Mouse (Mus musculus) right cerebral cortex, adult 2 months (tissue): ENCODE measurements around the gene Slc25a45.

Source experiments
- DNase-seq, 2 experiments: peaks; one replicate each; pipeline ENCODE4 v3.0.0; 2021 to 2022; ENCODE audit warnings: low spot score in 2 of 2

Slc25a45 gene

DNA sequence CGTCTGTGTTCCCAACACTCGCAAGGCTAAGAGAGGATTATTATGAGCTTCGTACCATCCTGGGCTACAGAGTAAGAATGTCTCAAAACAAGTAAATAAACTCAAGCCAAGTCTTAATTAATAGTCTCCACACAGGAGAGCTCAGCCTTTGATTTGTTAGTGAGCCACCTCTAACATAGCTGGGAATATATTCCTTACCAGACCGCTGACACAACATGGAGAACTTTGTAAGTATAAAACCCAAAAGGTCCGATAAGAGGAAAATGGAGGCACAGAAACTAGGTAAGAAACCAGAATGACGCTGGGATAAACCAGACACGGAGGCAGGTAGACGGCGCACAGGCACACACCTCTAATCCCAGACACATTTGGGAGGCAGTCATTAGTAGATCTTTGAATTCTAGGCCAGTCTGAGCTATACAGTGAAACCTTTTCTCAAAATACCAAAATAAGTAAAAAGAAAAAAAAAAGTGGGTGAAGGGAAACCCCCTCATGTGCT is 36.7 kb upstream of the Slc25a45 start:
- DNase-seq = no peak

DNA sequence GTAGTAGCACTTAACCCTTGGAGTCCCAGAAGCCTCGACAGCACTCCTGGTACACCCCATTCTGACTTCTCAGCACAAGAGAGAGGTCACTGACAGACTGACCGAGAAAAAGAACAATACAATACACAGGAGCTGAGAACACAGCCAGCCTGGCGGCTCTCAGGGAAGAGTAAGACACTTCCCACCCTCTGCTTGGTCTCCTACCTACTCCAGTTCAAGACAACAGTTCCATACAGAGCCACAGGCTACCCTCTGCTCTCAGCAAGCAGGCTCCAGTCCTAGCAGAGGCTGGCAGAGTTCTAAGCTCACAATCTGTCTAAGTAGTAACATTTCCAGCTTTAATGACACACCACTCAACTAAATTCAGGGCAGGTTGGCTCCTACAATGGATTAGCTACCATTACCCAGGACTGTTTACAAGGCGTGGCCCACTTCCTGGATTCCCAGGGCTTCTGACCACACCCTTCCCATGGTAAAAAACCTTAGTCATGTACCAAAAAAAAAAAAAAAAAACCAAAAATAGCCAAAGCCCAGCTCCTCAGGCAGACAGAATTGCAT is 36.1 kb upstream of the Slc25a45 start:
- DNase-seq = no peak

DNA sequence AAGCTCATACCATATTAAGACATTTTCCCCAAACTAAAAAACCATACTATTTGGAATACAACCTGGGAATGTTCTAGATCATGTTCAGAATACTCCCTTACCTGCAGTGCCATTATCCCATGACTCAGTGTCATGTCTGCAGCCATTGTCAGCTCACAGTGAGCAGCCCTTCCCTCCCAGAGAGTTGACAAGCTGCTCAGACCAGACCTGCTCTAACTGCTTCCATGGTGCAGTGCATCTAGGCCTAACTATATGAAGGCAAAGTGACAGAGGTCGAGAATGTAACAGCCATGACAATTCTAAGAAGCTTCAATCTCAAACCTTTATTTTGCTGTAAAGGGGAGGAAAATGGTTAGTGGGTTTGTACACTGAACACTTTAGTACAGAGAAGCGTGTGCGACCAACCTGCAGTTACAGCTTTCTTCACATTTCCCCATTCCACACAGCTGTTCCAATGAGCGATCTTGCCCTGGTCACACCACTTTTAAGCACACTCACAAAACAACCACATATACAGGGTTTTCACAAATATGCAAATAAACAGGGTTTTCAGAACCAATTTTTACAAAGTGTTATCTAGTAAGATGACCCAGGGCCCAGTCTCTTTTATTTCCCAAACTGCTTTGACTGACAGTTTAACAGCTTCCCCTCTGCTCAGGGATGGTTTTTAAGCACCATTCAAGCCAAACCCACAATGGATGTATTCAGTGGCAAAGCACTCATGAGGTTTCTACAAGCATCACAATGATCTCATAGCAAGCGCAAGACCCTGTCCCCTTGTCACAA is 35.4 kb upstream of the Slc25a45 start:
- no peak for DNase-seq

DNA sequence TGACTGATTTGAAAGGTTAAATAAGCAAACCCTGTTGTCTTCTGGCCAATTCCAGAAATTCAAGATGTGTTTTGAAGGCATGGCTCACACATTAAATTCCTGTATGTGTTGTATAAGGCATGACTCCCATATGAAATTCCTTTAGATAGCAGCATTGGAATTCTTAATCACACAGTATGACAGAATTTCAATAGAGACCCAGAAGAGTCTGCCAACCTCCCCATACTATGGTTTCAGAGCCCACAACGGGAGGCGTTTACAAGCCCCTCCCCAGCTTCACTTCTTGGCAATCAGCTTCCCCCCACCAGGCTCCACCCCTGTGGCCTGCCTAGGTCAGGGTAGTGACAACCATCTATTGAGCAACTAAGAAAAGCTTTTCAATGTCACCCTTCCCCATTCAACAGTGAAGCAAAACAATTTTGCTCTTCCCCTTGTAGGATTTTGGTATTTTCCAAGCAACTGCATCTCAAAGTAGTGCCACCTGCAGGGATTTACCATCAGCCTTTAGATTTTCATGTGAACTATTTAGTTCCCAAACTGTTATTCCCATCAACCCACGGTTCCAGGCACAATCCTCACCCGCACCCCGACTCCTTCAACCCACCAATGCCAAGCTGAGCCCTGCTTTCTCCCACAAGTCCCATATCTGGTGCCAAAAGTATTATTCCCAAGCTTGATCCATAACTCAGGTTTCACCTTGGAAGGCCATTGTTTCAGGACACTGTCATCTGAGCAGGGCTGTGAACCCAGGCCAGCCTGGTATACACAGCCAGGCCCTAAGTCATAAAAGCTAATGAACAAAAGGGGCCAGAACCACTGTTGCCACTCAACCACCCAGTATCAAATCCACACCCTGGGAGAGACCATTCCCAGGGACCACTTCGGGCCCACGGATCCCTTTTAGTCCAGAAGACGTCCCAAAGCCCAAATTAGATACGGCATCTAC is 34.5 kb upstream of the Slc25a45 start:
- no peak for DNase-seq

DNA sequence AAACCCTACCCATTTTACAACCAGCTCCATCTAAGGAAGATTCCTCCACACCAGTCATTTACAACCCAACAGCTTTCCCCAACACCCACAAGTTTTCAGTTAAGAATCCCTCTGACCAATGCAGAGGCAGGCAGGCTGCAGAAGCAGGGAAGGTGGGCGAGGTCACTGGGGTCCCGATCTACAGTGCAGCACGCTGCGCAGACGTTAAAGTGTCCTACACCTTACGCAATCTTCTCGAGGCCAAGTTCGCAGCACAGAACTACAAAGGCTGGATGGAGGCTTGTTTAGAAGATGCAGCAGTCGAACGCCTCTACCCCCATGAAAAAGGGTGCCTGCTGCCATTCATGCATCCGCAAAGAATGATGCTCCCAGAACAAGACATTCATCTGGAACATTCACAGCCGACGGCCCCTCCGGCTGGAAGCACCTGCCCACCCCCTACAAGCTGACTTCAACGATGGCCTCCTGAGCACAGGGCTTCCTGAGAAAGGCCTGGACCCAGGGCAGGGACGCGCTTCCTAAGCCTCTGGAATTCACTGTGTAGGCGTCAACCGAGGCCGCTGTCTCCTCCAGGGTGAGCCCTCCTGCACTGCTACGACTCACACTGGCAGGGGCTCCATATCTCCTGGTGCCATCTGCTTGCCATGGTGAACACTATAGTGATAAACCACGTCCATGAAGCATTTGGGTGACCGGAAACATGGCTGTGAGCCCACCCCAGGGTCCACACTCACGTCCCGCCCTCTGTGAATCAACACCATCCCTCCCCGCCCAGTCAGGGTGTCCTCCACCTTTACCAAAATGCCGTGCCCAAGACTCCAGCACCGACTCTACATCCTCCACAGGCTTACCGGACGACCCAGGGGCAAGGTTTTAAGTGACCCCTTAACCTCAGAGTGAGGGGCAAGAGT is 33.6 kb upstream of the Slc25a45 start:
- DNase-seq = no peak

DNA sequence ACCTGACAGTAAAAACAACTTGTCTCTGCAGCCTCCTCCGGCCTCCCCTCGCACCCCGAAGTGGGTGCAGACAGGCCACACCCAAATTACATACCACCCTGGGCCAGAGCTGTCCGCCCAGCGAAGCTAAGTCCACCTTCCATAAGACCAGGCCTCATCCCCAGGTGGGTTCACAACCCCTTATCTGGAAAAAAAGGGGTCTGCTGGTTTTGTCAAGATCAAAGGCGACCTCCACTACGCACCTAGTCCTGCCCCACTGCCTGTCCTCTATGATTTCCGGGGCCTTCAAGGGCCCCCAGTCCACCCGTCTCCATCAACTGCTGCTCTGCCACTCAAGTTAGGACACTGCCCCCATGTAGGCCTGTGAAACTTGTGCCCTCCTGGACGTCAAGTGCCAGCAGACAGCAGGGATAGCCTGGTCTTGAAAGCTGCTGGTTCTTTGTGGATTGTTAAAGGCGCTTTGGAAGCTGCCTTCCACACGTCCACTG is 32.7 kb upstream of the Slc25a45 start:
- DNase-seq = no peak

DNA sequence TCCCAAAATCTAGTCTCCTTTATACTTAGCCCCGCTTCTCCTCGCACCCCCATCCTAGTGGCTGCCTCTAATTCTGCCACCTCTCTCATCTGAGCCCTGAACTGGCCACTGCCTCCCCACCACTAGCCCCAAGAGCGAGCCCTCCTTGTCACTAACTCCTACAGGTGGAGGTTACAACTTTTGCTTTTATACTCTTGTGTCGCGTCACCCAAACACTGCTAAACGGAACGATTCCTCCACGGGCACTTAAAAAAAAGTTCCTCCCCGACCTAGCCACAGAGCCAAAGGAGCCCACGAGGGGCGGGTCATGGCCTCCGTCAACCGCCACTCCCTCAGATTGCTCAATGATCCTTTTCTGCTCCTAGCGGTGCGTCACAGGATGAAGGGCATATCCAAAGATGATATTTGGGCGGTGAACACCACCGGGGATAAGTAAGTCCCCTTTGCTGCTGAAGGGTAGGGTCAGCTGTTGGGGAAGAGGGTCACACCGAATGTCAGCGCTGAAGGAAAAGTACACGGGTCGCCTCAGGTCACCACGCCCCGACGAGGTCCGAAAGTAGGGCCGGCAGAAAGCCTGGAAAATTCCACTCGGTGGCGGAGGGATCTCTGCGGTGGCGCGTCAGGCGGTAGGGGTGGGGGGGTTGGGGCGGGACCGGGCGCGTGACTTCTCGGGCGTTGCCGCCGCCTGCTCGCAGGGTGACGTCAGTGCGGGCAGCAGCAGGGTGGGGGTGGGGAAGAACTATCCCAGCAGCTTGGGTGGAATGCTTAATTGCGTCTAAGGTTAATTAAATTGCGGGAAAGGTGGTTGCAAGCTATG is 32.1 kb upstream of the Slc25a45 start:
- DNase-seq = peak; percentile 89 to 92

DNA sequence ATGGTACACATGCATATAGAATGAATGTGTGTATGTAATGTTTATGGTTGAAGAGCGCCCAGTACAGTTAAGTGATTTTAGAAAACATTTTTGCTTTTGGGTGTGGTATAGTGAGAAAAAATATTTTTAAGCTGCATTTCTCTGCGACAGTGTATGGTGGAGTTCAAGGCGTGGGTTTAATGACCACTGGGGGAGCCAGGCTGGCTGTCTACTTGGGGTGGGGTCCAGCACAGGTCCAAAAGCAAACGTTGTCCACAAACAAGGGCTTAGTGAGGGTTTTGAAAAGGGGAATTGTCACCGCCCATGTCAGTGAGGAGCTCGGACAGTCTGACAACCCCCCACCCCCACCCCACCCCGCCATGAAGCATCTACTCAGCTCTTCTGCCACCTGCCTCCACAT is 31.5 kb upstream of the Slc25a45 start:
- DNase-seq = peak; percentile 51 to 54

DNA sequence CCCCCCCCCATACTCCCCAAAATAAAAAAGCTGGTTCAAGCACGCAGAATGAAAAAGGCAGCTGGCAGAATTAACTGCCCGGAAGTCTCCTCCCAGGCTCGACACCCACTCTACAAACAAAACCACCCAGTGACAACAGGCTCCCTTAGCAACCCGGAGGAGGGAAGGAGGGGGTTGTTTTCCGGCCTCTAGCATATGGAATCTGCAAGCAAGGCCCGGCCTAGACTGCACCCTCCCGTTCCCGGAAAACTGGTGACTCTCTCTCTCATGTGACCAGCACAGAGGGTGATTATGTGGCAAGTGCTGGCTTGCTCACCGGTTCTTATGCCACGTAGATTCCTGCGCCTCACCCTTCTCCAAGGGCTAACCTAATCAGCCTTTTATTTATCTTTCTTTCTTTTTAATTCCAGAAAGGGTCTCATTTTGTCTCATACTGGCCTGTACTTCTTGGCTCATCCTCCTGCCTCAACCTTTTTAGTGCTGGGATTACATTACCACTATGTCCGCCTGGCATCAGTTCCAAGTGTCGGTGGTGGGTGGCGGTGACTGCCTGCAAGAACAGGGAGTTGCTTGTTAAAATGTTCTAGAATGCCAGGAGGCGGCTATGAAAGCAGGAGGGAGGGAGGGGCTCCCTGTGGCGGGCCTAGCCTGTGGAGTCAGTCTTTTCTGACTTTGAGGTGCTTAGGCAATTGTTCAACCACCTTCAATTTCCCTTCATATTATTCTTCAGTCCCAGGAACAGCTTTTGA is 30.9 kb upstream of the Slc25a45 start:
- DNase-seq = peak; percentile 91

DNA sequence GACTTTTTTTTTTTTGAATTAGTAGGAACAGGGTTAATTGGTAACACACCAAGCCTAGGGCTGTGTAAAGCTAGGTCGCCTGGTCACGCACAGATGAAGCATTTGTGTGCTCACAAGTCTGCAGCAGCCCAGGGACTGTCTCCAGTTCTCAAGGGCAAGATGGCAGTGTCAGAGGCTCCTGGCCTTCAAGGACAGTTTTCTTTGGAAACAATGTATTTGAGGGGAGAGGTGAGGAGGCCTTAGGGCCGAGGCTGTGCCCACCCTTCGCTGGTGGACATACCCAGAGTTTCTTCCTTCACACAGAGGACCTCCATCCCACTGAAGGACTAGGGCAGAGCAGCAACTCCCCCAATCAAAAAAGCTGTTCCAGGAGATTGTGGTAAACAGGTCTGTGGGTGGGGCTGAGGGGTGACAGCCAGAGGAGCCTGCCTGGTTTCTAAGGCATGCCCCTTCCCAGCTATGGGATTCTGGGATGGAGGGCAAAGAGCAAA is 30.3 kb upstream of the Slc25a45 start:
- DNase-seq = peak in 1 of 2 experiments; percentile 20

DNA sequence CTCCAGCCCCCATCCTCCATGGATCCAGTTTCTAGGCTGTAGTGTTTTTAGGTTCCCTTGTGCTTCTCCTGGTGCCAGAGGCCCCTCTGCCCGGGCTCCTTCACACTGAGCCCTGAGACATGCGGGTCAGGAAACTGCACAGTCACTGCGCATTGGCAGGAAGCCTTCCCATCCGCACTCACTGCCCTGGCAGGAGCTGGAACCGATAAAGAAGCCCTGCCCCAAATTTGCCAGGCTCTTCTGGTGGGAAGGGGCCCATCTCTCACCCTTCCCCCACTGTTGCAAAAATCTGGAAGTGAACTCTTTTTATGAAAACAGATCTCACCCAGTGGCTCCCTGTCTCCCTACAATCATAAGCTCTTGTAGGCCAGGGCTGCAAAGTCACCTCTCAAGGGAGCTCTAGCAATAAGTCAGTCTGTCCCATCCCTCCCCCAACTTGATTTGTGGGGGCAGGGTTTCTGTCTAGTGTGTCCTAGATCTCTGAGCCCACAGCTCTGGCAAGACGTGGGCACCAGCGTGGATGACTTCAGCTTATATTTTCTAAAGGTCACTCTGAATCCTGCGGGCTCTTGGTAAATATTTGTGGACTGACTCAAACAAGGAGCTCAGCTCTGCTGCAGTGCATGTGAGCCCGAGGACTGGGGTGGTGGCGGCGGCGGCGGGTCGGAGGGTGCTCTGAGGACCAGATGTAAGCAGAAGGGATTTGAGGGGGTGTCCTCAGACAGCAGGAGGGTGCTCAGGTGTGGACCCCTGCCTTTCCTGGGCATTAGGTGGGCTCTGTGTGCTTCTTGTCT is 29.4 kb upstream of the Slc25a45 start:
- peak; percentile 48 to 76 for DNase-seq

DNA sequence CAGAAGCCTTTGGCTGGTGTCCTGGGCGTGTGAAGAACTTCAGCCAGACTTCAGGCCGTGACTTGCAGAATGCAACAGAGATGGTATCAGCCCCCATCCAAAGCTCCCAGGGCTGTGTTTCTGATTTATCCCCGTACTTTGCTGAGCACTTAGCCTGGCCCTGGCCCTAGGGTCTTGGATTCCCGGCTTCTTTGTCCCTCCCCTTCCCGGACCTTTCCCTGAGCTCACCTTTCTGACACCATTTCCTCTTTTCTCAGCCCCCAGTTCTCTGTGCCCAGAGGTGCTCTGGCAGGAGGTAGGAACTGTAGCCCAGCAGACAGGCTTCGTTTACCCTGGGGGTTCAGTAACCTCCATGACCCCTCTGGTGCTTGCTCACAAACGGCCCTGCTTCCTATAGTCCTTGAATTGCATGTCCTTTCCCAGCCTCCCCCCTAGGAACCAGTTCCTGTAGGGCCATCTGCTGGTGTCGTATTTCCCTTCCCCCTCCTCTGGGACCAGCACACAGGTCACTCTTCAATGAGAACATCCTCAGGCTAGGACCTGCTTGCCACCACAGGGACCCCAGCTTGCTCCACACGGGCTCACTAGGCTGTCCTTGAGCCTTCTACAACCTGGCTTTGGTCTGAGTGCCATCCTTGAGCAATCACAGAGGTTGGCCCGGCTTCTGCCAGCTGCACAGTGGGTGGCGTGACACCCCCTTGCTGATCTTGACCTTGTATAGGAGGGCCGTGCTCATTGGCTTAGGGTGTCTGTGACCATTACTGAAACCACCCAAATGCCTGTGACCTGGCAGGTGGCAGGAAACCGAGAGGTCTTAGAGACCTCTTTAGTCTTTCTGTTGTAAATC is 28.6 kb upstream of the Slc25a45 start:
- DNase-seq = peak in 1 of 2 experiments; percentile 17

DNA sequence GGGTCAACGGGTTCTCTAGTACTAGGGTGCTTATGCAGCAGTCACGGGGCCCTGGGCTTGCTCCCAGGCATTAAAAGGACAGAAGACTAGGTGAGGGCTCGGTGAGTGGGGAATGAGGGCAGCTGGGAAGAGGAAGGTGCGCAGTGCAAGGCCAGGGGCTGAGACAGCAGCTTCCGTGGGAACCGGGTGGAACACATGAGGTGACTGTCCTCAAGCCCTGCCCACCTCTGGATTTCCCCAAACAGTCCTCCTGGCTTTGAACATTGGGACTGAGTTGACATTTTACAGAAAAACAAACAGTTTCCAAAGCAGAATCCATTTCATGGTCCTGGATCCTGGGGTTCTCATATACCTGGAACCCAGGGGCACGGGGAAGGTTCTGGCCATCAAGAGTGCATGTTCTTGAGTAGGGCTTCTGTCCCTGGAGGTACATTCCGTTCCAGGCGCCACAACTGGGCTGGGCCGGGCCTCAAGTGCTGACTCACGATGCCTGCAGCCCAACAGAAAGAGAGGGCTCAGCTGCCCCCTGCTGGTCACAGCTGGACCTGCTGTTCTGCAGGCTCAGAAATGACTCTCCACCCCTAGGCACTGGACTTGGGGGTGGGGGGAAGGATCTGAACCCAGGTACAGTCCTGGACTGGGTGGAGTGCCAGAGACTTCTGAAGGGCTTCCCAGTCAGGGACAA is 27.6 kb upstream of the Slc25a45 start:
- DNase-seq = peak; percentile 95 to 97

DNA sequence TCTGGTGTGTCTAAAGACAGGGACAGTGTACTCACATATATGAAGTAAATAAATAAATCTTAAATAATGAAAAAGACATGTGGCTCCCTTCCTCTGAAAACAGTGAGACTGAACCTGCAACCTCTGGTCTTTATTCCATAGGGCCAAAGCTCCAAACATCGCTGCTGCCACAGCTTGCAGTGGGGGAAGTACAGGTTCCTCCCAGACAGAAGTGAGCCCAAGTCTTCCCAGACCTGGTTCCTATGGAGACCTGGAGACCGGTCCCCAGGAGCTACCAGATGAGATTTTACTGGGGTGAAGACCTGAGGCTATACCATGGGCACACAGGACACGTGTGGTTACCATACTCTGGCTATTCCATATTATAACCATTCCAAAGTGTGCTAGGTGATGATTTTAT is 26.7 kb upstream of the Slc25a45 start:
- DNase-seq = no peak

DNA sequence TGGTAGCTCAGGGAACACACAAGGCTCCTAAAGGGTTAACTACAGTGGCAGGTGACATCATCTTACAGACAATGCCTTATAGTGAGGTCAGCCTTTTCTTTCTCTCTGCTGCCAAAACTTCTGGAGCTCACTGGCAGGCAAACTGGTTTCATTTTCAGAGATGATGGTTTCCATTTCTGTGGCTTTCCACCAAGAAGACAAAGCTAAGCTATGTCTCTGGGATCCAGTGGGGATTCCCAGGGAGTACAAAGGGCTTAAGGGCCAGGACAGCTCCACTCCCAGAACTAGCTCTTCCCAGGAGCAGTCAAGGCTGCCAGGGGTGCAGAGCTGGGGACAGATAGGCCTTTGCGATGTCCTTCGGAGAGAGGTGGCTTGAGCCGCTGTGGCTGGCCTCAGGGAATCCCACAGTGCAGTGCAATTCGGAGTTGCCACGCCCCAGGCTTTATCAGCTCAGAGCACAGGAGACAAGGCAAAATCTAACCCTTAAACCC is 26.1 kb upstream of the Slc25a45 start:
- no peak for DNase-seq

DNA sequence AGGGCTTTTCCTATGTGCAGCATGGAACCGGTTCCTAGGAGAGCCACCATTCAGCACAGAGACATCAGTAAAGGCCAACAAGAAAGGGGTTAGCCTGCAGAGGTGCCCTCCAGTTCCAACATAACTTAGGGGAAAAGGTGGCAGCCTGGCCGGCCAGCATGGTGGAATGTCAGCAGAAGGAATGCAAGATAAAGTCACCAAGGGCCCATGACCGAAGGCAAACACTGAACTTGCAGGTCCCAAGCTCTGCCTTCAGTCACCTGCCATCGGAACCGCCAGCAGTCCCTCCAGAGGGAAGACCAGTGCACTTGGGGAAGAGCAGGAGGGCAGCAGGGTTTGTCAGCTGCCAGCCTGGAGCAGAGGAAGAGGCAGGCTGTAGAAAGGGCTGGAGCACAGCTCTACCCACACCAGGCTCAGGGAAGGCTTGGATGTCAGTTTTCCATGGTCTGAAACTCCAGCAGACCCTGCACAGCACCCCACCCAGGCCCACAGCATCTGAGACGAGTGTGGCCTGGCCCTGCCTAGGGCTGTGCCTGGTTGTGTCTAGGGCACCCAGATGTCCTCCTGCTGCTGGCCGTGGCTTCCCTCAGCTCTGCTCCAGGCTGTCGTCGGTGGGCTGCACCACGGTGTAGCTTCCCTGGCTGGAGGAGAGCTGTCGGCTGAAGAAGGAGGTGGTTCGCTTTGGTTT is 25.4 kb upstream of the Slc25a45 start:
- DNase-seq = no peak
